Mouse (Mus musculus) heart, adult 18-20 months (tissue): Measurements from ENCODE around the gene Tbc1d2b. TPM values are rescaled to one million over a fixed set of nuclear protein-coding genes. Genes with fewer than 3 reads are reported as not detected.

ENCODE experiments used
- DNase-seq, 2 experiments: peaks; one replicate each; pipeline ENCODE4 v3.0.0; 2021 to 2022; ENCODE audit warnings: mixed read lengths in 1 of 2
- total RNA-seq, 2 experiments: library from RNA; stranded (reverse); gene quantifications; 2 replicates each; pipeline ENCODE4 v1.2.3; 2021

The Tbc1d2b gene
- total RNA-seq, 2 experiments from 2014 or later: 8.3 to 10.1 TPM

- DNase-seq: no peak
These were observed 97.9 kb downstream of the Tbc1d2b start for GRCm38 (mm10) chr9:90172528-90173321.

GRCm38 (mm10) chr9:90171421-90171820, 99.2 kb downstream of the Tbc1d2b start:
- no peak for DNase-seq

DNA sequence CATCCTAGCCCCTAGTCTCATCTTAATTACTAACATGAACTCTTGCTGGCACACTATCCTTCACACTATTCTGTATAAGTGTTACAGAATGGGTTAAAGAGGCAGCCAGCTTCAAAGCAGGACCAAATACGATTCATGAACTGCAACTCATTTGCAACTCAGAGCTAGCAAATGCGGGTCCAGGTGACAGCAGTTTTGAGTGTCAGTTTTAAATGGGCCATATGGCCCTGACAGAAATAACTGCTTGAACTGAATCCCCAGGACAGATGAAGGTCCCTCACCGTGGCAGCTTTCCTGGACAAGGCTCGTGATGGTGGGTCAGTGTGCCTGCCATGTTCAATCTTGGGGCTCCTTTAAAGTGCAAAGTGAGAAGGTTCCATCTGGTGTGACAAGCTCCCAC, 100.6 kb downstream of the Tbc1d2b start:
- peak; percentile 44 to 47 for DNase-seq

- DNase-seq: peak; percentile 69 to 71
These were observed 104.0 kb downstream of the Tbc1d2b start for GRCm38 (mm10) chr9:90166615-90167014.

GRCm38 (mm10) chr9:90165590-90165989, 105.0 kb downstream of the Tbc1d2b start:
- DNase-seq: no peak

- DNase-seq: peak; percentile 57 to 84
These were observed 105.7 kb downstream of the Tbc1d2b start for GRCm38 (mm10) chr9:90164670-90165453.

DNA sequence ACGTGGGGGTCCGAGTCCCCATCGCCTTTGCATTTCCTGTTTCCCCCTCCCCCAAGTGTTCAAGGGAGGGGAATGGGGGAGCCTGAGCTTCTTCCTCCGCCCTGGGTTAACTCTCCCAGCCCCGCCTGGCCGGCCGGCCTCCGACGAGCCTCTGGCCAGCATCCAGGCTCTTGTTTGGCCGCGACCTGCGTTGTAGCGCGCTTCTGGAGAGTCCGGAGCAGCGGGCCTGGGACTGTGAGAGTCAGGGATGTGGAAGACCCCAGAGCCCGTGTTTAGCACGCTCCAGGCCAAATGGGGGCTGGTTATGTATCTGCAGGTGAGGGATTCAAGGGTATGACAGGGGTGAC, 106.9 kb downstream of the Tbc1d2b start:
- peak; percentile 78 to 83 for DNase-seq

DNA sequence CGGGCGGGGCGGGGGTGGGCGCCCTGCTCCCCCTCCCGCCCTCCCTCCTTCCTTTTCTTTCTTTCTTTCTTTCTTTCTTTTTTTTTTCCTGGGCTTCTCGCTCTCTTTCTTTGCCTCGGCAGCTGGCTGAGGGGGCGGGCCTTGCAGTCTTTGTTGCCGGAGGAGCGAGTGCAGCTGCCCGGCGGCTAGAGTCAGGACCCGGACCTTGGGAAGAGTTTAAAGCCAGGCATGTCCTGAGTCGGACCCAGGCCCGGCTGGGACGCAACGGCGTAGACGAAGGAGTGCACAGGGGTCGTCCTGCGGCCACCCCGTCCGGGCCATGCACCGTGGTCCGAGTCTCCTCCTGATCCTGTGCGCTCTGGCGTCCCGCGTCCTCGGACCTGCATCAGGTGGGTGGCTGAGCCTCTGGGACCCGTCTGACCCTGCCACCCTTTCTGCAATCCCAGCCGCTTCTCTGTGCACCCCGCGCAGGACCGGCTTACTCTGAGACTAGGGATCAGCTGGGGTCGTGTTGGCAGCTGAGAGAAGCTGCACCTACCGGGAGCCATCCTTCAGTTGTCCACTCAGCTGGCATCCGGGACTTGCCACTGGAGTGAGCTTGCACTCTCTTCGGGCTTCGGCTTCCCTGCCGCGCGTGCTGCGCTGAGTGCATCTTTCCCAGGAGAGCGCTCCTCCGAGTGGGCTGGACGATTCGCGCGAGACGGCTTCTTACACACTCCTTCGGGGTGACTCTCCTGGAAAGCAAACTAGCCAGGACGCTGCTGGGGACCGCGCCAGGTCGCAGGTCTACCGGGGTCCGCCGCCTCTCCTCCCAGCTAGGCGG, 107.5 kb downstream of the Tbc1d2b start, which contains the start of gene Adamts7:
Adamts7 (plus strand) TSS at position 144 of the 823 bp plus-strand sequence.
- peak in 1 of 2 experiments; percentile 75 for DNase-seq

- DNase-seq: peak in 1 of 2 experiments; percentile 84
These were observed 108.2 kb downstream of the Tbc1d2b start for GRCm38 (mm10) chr9:90162243-90162925.

Other genes starting within 250 kb of the Tbc1d2b start
- gene Ctsh, start 216.7 kb downstream of the Tbc1d2b start, total RNA-seq: 10 to 100 TPM; 52.3 to 60.5 TPM
- gene Morf4l1, start 156.0 kb downstream of the Tbc1d2b start, total RNA-seq: 100 to 1,000 TPM; 259 to 276 TPM
- gene Adamts7, start 107.7 kb downstream of the Tbc1d2b start, total RNA-seq: 1 to 10 TPM; 7.6 to 8.4 TPM